Mouse (Mus musculus) C2C12 (cell line): ENCODE measurements around the gene Tenm4.

Source experiments
- CEBPB ChIP-seq: IDR thresholded peaks from one replicate; pipeline ENCODE4 v1.6.1; 2011; ENCODE audit warnings: low read depth, mild to moderate bottlenecking, control low read depth, moderate library complexity
- CTCF ChIP-seq: IDR thresholded peaks from one replicate; pipeline ENCODE4 v1.5.1; 2011; ENCODE audit not compliant: control insufficient read depth, insufficient read depth, insufficient read length
- FOSL1 ChIP-seq: IDR thresholded peaks from one replicate; pipeline ENCODE4 v1.8.0; 2011; ENCODE audit warnings: mild to moderate bottlenecking, low read length; ENCODE audit not compliant: poor library complexity, insufficient read depth, severe bottlenecking
- MAX ChIP-seq: IDR thresholded peaks from one replicate; pipeline ENCODE4 v1.6.1; 2011; ENCODE audit warnings: mild to moderate bottlenecking, control low read depth
- MYOD1 ChIP-seq: IDR thresholded peaks from one replicate; pipeline ENCODE4 v1.6.1; 2011; ENCODE audit warnings: low read depth; ENCODE audit not compliant: control insufficient read depth, insufficient read length
- MYOG ChIP-seq: IDR thresholded peaks from one replicate; pipeline ENCODE4 v1.6.1; 2011; ENCODE audit not compliant: control insufficient read depth, insufficient read length; ENCODE audit errors: extremely low read depth
- USF1 ChIP-seq: IDR thresholded peaks from one replicate; pipeline ENCODE4 v1.6.1; 2011; ENCODE audit warnings: low read depth, mild to moderate bottlenecking, control low read depth, moderate library complexity

DNA sequence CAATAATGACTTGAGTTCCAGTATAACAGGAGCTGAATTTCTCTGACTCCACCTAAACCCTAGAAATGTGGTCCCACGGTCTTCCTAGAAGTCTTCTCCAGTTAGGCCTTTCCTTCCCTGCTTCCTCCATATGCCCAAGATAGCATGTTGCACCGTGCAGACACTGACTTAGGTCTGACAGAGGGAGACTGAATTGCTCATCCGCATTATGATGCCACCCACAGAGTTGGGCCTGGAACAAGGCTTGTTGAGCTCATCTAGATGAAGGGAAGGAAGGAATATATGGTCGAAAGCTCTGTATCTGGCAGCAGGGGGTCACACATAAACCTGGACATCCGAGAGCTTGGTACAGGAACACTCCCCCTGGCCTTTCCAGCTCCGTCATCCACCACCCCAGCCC is 267.3 kb downstream of the Tenm4 start:
- TF ChIP-seq CTCF: no peak
- no peak for TF ChIP-seq MAX
- no peak for TF ChIP-seq CEBPB
- TF ChIP-seq USF1: no peak
- no peak for TF ChIP-seq MYOG
- no peak for TF ChIP-seq MYOD1
- no peak for TF ChIP-seq FOSL1
